Mouse (Mus musculus): ENCODE results near the gene Cst3.

Cst3 gene

DNA sequence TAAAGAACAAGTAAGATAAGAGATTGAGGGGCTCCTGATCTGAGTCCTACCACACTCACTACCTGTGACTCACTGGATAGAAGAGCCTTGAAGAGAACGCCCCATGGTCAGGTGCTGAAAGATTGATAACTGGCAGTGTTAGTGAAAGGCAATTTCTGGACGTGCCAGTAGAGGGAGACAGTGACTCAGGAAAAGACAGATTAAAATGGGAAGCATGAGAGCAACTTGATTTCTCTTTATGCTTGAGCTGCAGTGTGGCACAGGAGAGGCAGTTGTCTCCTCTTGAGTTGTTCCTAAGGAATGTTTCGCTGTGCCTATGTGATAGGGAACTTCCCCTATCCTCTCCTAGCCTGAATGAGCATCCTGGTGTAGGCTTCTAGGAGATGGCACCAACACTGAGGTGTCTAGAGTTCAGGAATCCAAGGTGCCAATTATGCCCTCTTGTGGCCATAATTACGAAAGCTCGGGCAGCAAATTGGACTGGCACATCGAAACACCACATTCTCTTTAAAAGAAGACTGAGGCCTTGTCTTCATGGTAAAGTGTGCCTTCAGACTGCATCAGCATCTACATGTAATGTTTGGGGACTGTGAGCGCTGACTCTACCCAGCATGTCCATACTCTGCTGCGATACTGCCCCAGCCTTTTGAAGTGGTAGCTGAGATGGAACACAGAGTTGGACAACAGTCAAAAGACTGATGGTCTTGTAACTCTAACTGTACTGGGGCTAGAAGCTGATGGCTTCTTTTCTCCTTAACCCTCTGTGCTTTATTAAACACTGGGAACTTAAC, 24.2 kb downstream of the Cst3 start:
- DNase-seq = peak; percentile 66

DNA sequence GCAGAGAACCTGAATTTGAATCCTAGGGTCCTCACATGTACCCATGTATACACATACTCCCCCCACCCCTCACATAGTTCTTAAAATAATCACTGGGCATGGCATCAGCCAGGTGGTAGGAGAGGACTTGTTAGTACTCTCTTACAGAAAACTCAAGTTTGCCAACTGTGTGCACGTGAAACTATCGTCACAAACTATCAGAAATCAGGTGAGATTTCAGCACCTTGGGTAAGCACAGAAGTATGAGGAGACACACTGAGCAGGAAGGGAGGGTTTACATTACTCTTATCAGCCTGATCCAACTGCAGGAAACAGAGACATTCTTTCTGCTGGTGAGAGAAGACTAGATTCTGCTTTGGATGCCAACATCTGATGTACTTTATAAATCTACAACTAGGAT, 36.3 kb downstream of the Cst3 start:
- DNase-seq = no peak

DNA sequence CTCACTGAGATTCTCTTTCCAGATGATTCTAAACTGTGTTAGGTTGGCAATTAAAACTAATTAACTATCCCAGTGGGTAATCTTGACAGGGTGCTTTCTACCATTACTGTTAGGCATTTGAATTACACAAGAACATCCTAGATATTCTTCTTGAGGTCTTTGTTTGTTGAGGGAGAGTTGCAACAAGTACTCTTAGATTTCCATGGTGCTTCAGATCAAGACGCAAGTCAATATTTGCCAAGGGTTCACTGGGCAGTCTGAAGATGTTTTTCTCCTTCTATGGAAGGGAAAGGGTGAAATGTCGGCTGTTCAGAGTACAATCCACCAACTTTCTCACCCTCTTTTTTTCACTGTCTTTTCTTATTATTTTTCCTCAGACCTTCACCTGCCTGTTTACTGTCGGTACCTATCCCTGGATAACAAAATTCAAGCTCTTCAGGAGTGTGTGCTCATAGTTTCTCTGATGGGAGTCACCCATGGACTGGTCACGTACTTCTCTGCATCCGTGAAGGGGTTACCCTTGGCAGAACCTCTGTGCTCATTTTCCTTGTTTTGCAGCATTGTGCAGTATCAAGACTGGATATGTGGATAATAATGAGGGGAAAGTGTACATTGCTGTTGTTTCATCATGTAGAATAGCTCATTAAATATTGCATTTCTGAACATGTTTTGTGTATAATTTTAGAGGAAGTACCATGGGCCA, 37.3 kb downstream of the Cst3 start:
- no peak for DNase-seq

DNA sequence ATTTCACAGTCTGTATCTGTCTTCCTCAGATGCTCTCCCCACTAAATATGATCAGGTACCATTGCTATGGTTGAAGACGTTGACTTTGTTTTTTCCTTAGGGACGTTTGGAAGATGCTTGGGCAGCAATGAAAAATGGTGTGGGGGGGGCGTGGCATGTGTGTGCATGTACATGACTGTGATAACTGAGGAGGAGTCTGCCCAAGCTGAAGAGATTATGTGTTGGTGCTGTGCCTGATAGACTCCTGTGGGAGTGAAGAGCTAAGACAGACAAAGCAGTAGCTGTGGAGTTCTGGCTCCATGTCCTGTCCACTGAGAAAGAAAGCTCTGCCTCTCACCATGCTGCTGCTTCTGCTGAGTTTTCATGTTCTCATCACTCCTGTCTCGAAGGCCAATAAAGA, 40.6 kb downstream of the Cst3 start, which contains the start of gene Cst9:
Gene Cst9, plus strand, starts transcription at position 236 of the 400 bp plus-strand sequence.
- no peak for DNase-seq

DNA sequence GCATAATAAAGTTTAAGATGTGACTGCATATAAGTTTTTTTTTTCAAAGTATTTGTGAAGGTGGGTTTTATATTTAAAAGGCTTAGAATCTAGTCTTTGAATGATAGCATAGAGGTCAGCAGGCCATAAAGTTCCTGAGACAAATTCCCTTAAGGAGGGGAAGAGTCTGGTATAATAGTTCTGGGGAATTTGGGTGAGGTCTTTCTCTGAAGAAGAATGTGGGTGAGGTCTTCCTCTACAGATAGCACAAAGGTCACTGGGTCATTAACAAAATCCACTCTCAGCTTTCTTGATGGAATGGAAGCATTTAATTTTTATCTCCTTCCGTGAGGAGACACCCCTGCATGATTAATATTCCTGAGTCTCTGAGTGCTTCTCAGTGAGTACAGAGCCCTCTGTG, 49.5 kb downstream of the Cst3 start:
- no peak for DNase-seq
